Mouse (Mus musculus) CH12.LX (cell line): ENCODE measurements around the gene Arhgap31.

Source experiments
- CHD1 ChIP-seq: IDR thresholded peaks from 2 replicates; pipeline ENCODE4 v1.6.1; 2012; ENCODE audit warnings: low read depth, low read length, improper control_type of control experiment, inconsistent platforms
- CHD2 ChIP-seq: IDR thresholded peaks from 2 replicates; pipeline ENCODE4 v1.6.1; 2011; ENCODE audit warnings: low read length, improper control_type of control experiment
- CTCF ChIP-seq, 2 experiments: IDR thresholded peaks in 1 of 2; conservative IDR thresholded peaks in 1 of 2; 2 replicates each; pipeline ENCODE4 v1.5.1; 2011 to 2012; ENCODE audit warnings: low read depth in 2 of 2, low read length in 2 of 2, improper control_type of control experiment in 1 of 2, inconsistent platforms in 1 of 2, mild to moderate bottlenecking in 1 of 2, moderate library complexity in 1 of 2
- EP300 ChIP-seq: IDR thresholded peaks from 2 replicates; pipeline ENCODE4 v1.6.1; 2011; ENCODE audit warnings: low read length, improper control_type of control experiment
- MAX ChIP-seq: IDR thresholded peaks from 2 replicates; pipeline ENCODE4 v1.6.1; 2011; ENCODE audit warnings: low read length, improper control_type of control experiment
- MYC ChIP-seq: IDR thresholded peaks from 2 replicates; pipeline ENCODE4 v1.6.1; 2011; ENCODE audit warnings: low read depth, mild to moderate bottlenecking, improper control_type of control experiment, low read length
- POLR2A ChIP-seq: IDR thresholded peaks from 2 replicates; pipeline ENCODE4 v1.6.1; 2011; ENCODE audit warnings: low read depth, mild to moderate bottlenecking, improper control_type of control experiment, low read length
- POLR2AphosphoS2 ChIP-seq: IDR thresholded peaks from 2 replicates; pipeline ENCODE4 v1.6.1; 2011; ENCODE audit warnings: low read depth, low read length, improper control_type of control experiment
- RAD21 ChIP-seq: IDR thresholded peaks from 2 replicates; pipeline ENCODE4 v1.6.1; 2011; ENCODE audit warnings: low read depth, mild to moderate bottlenecking, low read length, improper control_type of control experiment, moderate library complexity
- RCOR1 ChIP-seq: conservative IDR thresholded peaks from 2 replicates; pipeline ENCODE4 v1.6.1; 2012; ENCODE audit warnings: low read depth, mild to moderate bottlenecking, inconsistent platforms, low read length, improper control_type of control experiment
- USF1 ChIP-seq: IDR thresholded peaks from 2 replicates; pipeline ENCODE4 v1.6.1; 2014; ENCODE audit warnings: low read depth, mild to moderate bottlenecking, inconsistent platforms, low read length, improper control_type of control experiment
- ZNF384 ChIP-seq: IDR thresholded peaks from 2 replicates; pipeline ENCODE4 v1.6.1; 2012; ENCODE audit warnings: low read depth, low read length, improper control_type of control experiment, inconsistent platforms

- TF ChIP-seq CHD1 (no peak), POLR2AphosphoS2 (no peak), CHD2 (no peak), MAX (no peak), ZNF384 (no peak), CTCF (conservative IDR thresholded peaks at IDR 0.05 in 1 of 2, IDR thresholded peaks at IDR 0.05 in 1 of 2; ENCODE audit: low read depth in 2 of 2, low read length in 2 of 2) (no peak), USF1 (no peak), POLR2A (no peak), RAD21 (no peak), RCOR1 (no peak), MYC (no peak), EP300 (no peak)
Observed at GRCm38 (mm10) chr16:38742113-38742658, 29.1 kb upstream of the Arhgap31 start, which contains the start of gene B4galt4.
